Mouse (Mus musculus): ENCODE results near the gene Shisa8. TPM values are rescaled to one million over a fixed set of nuclear protein-coding genes. Genes with fewer than 3 reads are reported as not detected.
A peak's percentile ranks its signal among the peaks of the same experiment; 100 is the strongest.

The Shisa8 gene
- total RNA-seq, 1 experiment from 2014 or later, result 4.8 TPM

DNA sequence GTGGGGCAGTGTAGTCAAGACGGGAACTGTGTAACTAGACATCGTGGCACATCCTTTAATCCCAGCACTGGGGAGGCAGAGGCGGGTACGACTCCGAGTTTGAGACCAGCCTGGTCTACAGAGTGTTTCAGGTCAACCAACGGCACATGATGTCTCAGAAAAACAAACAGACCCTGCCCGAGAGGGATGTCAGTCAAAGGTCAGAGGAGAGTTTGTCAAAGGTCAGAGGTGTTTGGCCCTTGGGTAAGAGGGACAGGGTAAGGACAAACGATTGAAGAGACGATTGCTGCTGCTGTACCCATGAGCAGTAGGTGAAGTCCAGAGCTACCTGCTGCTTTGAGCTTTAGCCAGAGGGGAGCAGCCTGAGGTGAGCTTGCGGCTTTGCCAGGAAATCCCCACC, 29.0 kb downstream of the Shisa8 start:
- no peak for ATAC-seq (replicated peaks; ENCODE audit: low read depth, poor library complexity, severe bottlenecking)

DNA sequence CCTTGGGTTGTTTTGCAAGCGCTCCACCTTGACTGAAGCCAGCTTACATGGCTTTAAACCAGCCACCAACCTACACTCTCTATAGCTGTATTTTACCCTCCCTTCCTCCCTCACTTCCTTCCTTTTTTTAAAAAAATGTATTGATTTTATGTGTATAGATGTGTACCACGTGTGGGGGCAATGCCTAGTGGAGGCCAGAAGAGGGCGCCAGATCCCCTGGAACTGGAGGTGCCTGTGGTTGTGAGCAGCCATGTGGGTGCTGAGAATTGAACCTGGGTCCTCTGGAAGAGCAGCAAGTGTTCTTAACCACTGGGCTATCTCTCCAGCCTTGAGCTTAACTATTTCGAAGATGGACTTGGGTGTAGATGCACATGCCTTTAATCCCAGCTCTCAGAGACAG, 30.3 kb downstream of the Shisa8 start:
- ATAC-seq (replicated peaks; ENCODE audit: low read depth, poor library complexity, severe bottlenecking), result no peak

DNA sequence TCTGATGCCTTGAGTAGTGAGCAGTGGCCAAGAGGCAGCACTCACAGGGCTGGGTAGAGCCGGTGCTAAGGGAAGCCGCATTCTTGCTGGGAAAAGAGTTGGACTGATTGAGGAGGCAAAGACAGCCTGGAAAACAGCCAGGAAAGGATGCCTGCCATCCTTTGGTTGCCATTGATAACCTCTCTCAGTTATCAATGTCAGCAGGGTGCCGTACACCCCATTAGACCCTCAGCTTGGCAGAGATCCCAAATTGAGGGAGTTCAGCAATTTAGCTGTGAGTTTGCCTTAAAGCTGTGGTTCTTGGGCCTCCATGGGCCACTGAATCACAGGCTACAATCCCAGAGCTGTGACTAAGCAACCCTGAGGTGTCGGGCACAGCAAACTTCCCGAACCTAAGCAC, 31.5 kb downstream of the Shisa8 start:
- no peak for ATAC-seq (replicated peaks; ENCODE audit: low read depth, poor library complexity, severe bottlenecking)

DNA sequence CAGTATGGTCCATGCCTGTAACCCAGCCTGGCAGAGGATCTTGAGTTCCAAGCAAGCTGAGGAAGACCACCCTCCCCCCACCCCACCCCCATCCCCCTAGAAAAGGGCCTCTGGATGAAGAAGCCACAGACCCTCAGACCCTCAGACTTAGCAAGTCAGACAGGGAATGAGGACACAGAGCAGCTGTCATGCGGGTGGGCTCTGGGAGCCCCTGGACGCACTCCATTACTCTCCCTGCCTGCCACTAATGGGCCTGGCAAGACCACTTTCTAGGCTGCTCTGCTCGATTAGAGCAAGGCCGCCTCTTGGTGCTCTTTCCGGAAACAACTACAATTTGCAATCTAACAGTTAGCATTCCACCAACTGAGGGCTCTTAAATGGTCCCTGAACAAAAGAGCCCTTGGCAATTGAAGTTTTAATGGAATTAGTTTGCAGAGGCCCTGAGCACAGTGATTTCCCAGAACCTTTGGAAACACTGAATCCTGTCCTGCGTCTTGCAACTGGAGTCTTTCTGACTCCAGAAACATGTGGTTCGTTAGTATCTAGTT, 34.8 kb downstream of the Shisa8 start:
- ATAC-seq (replicated peaks; ENCODE audit: low read depth, poor library complexity, severe bottlenecking), result no peak

DNA sequence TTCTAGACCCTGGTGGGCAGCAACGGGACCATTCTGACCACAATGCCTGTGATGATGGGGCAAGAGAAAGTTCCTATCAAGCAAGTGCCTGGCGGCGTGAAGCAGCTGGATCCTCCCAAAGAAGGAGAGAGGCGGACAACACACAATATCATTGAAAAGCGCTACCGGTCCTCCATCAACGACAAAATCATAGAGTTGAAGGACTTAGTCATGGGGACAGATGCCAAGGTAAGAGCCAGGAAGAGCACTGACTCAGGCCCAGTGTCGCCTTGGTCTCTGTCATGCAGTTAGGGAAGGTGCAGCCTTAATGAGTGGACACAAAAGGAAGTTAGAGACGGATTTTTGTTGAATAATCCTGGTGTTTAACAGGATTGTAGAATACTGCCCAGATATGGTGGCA, 37.5 kb downstream of the Shisa8 start:
- ATAC-seq (replicated peaks; ENCODE audit: low read depth, poor library complexity, severe bottlenecking), result no peak

DNA sequence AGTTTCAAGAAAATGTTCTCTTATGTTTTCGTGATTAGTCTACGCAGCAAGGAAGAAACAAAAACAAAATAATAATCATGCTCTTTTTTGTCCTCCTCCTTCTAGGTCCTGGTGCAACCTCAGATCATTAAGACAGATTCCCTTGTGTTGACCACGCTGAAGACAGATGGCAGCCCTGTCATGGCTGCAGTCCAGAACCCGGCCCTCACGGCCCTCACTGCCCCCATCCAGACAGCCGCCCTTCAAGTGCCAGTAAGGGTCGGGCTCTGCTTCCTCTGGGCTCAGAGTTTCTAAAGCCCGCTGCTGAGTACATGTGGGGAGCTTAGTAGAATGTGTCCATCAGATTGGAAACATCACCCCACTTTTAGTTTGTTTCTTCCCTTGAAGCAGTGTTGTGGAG, 40.0 kb downstream of the Shisa8 start:
- no peak for ATAC-seq (replicated peaks; ENCODE audit: low read depth, poor library complexity, severe bottlenecking)

DNA sequence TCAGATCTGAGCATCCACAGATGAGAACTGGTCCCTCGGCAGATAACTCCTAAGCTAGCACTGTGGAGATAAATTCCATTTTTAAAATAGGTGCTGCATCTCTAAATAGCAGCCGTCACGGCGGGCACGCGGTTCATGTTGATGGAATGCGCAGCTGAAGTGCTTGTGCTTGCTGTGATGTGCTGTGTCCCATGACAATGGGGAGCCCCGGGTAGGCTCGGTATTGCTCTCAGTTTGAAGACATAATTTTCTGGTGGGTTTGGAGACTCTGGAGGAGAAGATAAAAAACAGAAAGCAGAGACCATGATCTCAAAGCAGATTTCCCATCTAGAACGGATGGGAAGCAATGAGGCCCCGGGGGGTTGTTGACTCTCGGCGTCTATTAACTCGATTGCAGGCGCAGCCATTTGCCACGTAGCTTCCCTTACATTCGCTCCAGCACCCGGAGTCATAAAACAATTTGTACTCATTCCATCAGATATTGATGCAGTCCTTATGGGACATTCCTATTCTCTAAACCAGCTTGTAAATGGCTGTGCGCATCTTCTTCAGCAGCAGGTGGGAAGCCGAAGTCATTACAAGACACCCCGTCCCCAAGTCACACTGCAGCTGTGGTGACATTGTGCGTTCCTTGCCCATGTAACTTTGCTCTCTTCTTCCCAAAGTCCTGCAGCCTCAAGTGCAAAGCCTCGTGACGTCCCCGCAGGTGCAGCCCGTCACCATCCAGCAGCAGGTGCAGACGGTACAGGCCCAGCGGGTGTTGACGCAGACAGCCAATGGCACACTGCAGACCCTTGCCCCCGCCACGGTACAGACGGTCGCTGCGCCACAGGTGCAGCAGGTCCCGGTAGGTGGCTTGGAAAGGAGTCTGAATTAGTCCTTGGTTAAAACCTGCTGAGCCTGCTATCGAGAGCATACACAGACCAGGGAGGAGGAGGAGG, 41.9 kb downstream of the Shisa8 start:
- ATAC-seq (replicated peaks; ENCODE audit: low read depth, poor library complexity, severe bottlenecking), result no peak

DNA sequence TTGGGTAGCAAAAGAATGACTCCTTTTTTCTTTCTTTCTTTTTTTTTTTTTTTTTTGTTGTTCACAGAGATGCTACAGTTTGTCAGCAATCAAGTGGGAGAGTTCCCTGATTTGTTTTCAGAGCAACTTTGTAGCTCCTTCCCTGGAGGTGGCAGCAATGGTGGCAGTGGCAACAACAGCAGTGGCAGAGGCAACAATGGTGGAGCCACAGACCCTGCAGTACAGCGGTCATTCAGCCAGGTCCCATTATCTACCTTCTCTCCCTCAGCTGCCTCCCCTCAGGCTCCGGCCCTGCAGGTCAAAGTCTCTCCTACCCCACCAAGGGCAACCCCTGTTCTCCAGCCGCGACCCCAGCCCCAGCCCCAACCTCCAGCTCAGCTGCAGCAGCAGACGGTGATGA, 42.9 kb downstream of the Shisa8 start:
- no peak for ATAC-seq (replicated peaks; ENCODE audit: low read depth, poor library complexity, severe bottlenecking)

DNA sequence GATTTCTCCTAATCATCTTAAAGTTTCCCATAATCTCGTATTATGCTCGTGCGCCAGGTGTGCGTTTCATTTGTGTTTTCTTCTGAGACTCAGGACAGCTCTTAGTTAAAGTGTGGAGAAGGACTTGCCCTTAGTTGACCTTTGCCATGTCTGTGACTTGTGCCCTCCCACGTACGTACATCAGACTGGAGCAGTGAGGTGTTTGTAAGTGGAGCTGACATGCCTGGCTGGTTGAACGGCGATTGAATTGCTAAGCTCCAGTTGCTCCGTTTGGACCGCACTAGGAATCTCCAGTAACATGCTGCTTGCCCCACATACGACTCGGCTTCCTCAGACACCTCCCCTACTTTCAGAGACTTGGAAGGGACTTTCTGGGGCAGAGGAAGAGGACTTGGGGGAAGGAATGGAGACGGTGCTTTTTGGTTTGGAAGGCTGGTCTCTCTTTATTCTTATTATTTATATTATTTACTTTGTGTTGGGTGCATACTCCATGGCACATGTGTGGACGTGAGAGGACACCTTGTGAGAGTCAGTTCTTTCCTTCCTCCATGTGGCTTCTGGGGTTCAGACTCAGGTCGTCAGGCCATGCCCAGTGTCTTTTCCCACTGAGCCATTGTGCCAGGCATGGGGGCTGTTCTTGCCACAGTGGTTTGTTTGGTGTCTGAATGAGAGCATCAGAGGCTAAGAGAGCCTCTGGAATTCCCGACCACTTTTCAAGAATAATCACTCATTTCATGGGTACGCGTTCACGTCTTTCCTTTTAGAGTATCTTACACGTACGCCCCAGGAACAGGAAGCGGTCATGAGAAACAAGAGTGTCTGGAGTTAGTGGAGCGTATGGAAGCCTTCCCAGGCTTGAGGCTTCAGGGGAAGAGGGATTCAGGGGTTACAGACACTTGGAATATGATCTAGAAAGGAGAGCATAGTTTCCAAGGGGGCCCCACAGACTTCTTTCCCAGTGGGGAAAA, 45.1 kb downstream of the Shisa8 start:
- no peak for ATAC-seq (replicated peaks; ENCODE audit: low read depth, poor library complexity, severe bottlenecking)

DNA sequence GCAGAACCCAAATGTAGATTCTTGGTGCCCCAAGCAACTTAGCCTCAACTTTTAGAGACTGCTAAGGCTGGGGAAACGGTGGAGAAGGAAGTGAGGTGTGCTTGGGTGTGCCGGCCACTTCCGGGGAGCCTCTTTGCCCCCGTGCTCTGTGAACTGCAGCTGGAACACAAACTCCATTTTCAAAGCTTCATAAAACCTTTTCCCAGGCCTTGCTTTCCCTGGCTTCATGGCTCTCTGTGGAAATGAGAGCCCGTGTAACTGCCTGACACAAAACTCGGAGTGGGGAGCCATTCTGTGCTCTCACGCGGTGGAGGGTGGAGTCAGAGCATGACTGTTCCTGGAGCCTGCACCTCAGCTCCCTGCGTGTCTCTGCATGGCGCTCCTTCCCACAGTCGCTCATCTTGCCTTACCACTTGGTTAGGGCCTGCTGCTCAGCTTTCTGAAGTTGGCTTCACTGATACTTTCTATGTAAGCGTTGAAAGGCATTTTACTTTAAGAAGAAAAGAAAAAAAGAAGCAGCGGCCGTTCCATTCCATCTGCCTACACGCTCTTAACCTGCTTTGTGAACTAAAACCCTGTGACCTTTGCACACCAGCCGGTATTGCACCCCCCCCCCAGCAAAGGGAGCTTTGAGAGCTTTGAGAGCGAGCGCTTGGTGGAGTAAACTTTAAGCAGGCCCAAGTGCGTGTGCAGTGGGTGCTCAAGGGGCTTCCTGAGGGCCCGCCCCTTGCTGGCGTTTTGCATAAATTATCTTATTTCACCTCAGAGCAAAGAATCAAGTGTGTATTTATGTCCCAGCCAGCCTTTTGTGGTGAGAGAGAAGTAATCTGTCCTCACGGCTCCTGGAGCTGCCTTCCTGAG, 46.1 kb downstream of the Shisa8 start:
- ATAC-seq (replicated peaks; ENCODE audit: low read depth, poor library complexity, severe bottlenecking), result 0 out of 2 replicates have a peak, but pooled peaks have one; percentile 38

DNA sequence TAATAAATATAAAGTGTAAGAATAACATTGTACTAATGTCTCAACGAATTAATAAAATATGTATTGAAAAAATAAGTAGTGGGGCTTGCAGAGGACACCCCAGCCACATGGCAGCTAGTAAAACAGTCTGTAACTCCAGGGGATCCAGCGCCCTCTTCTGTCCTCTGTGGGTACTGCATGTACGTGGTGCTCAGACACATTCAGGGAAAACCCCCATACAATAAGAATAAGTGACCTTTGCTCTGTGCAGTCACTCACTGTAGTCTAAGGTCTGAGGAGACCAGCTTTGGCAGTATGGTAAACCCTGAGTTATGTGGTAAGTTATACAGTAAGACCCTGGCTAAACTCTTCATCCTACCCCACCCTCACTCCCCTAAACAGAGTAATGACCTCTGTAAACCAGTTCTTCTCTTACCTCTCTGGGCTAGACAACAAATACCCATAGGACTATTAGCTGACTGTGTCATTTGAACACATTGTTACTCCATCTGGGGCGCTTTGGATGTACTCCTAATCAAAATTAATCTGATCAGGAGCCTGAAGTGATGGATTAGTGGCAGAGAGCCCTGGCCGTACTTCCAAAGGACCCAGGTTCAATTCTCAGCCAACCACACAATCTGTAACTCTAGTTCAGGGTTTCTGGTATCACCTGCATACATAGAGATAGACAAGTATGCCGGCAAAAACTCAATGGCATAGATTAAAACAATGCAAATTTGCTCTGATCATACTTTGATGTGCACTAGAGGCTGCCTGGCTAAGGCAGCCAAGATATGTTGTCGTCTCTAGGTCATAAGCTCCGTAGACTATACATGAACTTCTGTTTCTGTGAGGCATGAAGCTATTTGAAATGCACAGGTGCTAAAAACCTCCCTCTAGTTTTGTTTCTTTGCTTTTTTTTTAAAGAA, 47.0 kb downstream of the Shisa8 start:
- peak; percentile 62 for ATAC-seq (replicated peaks; ENCODE audit: low read depth, poor library complexity, severe bottlenecking)

DNA sequence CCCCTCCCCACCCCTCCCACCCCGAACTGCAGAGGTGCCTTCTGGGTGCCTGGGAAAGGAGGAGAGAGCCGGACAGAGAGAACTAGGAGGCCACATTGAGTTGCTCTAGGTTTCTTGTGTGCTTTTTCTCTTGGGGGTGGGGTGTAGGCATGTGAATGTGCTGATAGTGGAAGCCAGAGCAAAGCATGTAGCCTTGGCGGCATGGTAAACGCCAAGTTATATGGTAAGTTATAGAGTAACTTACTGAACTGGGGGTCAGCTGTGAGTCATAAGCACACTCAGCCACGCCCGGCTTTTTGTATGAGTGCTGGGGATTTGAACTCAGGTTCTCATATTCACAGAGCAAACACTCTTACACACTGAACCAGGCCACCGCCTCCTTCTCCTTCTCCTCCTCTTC, 48.1 kb downstream of the Shisa8 start:
- no peak for ATAC-seq (replicated peaks; ENCODE audit: low read depth, poor library complexity, severe bottlenecking)

DNA sequence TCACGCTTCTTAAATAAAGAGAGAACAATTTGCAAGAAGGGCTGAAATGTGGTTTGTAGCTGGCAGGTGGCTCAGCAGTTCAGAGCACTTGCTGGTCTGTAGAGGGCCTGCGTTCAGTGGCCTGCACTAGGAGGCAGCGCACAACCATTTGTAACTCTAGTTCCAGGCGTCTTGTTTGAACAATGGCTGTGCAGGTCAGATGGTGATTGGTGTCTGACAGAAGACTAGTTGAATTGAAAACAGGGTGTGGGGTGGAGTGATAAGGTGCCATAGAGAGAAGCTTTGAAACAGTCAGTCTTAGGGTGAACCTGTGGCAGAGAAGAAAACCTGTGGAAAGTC, 48.6 kb downstream of the Shisa8 start:
- ATAC-seq (replicated peaks; ENCODE audit: low read depth, poor library complexity, severe bottlenecking), result peak; percentile 27; the same call in 1 of the 2 replicates

DNA sequence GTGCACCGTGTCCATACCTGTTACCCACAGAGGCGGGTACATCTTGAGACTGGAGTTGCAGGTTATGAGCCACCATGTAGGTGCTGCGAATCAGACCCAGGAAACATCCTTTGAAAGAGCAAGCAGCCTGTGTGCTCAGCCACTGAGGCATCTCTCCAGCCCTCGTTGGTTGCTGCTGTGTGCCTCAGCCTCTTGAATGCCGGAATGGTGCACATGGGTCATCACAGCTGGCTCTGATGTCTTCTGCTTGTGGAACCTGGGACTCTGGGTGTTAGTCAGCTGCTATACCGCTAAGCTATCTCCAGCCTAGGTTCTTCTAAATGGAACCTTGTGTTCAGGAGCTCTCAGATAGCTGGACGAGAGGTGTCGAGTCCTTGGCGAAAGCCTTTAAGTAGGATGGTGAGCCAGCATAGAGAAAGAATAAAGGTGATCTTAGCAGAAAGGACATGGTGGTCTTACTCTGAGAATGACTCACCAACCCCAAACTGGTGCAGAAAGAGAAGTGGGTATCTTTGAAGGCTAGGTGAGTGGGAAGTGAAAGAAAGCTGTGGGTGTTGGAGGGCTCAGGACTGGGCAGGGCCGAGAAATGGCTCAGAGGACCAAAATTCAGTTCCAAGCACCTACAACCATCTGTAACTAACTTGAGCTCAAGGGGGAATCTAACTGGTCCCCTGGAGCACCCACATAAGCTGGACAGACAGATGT, 49.1 kb downstream of the Shisa8 start:
- peak; percentile 20 for ATAC-seq (replicated peaks; ENCODE audit: low read depth, poor library complexity, severe bottlenecking)

DNA sequence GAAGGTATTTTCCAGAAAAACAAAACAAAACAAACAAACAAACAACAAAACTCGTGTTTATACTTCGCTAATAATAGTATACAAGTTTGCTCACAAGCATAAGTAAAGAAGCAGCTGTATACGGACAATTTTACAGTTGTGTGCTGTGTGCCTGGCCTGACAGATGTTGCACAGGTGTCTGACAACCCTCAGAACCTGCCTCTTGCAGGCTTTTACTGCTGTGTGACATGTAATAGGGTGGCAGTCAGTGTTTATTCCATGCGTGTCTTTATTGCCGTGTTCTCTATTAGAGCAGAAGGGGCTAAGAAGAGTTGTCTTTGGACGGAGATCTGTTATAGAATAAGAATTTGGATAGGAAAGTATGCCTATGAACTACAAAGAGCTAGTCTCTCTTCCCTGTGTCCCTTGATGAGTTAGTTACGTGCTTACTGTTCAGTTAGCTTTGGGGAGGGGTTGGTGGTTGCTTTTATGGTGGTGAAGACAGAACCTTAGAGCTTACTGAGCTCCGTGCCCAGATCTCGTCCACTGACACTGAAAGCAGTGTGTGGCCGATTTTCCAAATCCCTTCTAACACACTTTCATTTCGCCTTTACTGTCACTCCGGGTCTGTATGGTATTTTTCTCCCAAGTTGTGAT, 50.5 kb downstream of the Shisa8 start:
- ATAC-seq (replicated peaks; ENCODE audit: low read depth, poor library complexity, severe bottlenecking), result no peak

DNA sequence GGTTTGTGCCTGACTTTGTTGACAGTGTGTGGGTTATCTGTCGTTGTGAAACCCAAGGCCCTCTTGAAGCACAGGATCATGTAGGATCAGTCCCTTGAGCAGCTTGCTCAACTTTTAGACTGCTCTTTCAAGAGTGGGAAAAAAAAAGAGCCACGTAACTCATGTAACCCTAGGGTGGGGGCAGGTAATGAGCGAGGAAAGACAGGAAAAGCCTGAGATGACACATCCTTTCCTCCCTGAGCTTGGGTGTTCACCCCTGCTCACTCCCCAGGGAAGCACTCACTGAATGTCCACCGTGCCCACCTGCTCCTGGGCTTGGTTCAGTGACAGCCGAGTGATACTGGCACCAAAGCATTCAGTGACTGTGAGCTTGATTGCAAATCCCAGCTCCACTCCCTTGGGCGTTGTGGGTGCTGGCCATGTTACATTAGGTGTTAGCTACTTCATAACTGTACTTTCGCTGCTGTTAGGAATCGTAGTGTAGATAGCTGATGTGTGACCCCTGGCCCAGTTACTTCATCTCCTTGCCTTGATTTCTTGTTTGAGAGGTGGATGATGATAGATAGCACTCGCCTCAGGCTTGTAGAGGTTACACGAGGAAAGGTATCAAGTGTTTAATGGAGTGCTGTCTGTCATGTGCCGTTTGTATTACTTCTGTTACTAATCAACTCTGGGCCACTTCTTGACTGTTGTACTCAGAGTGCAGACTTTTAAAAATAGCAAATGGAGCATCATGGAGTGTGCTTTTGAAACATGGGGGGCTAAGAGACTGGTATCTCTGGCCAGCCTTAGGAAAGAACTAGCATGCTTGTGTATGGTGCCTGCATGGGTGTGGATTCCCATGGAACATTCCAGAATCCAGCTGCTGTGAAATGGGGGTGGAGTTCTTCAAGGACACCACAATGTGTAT, 51.6 kb downstream of the Shisa8 start:
- ATAC-seq (replicated peaks; ENCODE audit: low read depth, poor library complexity, severe bottlenecking), result no peak

DNA sequence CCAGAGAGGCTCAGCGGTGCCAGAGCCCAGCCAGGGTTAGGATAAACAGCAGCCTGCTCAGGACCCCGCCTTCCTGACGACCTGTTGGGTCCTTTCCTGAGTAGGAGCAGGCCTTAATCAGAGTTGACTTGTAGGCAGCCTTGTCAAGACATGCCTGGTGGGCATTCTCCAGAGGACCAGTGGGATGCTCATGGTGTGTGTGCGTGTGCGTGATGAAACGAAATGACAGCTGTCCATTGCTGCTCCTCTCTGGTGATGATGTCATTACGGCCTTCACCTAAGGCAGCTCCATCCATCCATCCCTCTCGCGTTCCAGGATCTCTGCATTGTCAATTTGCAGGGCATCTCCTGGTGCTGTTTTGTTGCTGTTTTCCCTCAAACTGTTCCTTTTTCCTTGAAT, 53.1 kb downstream of the Shisa8 start:
- no peak for ATAC-seq (replicated peaks; ENCODE audit: low read depth, poor library complexity, severe bottlenecking)

Data from common myeloid progenitor, adult 5-6 weeks (primary cell).